Mouse (Mus musculus) bone marrow, adult 2 months (tissue): Measurements from ENCODE around the gene Per1.

Source experiments
- CTCF ChIP-seq: fragments of 200-500 bp; IDR thresholded peaks from 2 replicates; pipeline ENCODE4 v1.5.1; 2011; ENCODE audit warnings: low read length, control low read depth; ENCODE audit not compliant: control insufficient read depth, insufficient read depth
- POLR2A ChIP-seq: fragments of 200-500 bp; IDR thresholded peaks from 2 replicates; pipeline ENCODE4 v1.6.1; 2011; ENCODE audit warnings: low read depth, mild to moderate bottlenecking, control low read depth, low read length, borderline replicate concordance; ENCODE audit not compliant: control insufficient read depth

DNA sequence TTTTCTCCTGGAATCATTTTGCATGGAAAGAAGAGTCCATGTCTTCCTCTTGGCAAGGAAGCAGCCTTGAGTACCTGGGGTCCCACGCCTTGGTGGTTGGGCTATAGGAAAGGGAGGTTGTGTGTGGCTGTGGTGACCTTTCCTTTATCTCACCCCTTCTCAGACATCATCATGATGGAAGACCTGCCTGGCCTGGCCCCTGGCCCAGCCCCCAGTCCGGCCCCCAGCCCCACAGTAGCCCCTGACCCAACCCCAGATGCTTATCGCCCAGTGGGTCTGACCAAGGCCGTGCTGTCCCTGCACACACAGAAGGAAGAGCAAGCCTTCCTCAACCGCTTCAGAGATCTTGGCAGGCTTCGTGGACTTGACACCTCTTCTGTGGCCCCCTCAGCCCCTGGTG lies 10.2 kb downstream of the Per1 start:
- TF ChIP-seq CTCF (no peak), POLR2A (no peak)
